Mouse (Mus musculus): ENCODE data around the gene Stt3b. TPM values are rescaled to one million over a fixed set of nuclear protein-coding genes. Genes with fewer than 3 reads are reported as not detected.

The Stt3b gene
- polyA plus RNA-seq, 1 experiment from 2014 or later: 94.4 TPM

DNA sequence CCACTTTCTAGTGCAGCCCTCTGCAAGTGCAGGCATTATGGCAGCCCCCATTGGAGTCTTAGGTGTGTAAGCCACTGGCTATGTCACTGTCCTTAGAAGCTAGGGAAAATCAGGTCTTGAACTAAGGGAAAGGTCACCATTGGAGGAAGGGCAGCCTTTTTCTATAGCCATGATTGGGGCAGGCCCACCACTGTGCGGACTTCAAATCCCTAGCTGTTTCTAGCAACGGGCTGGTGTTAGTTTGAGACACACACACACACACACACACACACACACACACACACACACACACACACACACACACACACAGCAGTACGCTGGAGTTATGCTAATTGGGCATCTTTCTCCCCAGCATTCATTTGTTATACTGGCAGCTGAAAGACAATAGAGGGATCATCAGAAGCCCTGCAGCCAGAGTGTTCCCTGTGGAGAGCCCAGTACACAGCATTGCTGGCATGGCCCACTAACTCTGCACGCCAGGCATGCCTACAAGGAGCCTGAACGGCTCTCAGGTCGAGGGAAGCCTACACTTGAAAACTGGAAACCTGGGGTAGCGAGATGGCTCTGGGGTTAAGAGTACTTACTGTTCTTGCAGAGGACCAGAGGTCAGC lies 85.4 kb downstream of the Stt3b start:
- Histone ChIP-seq H3K4me2 (ENCODE audit: low read length) (no peak overlapping the region), H3K4me3 (ENCODE audit: control insufficient read depth in 1 of 2, insufficient read depth in 1 of 2, low read depth in 1 of 2, low read length in 2 of 2) (no peak overlapping the region), H3K4me1 (ENCODE audit: control insufficient read depth in 2 of 2, insufficient read depth in 2 of 2, low read length in 2 of 2) (no peaks in the 10 kb centered on the region), H3K27me3 (ENCODE audit: control insufficient read depth, insufficient read depth, low read length) (no peaks in the 10 kb centered on the region), H3K9me3 (ENCODE audit: control insufficient read depth, low read length) (no peaks in the 10 kb centered on the region), H3K9ac (ENCODE audit: low read length) (no peak overlapping the region), H3K36me3 (ENCODE audit: control insufficient read depth, insufficient read depth, low read length) (no peaks in the 10 kb centered on the region), H3K27ac (replicated peaks in 1 of 2; ENCODE audit: control insufficient read depth in 1 of 2, insufficient read depth in 1 of 2, low read depth in 2 of 2, low read length in 2 of 2) (no peak overlapping the region)
- ATAC-seq (ENCODE audit: insufficient number of reproducible peaks, insufficient read depth, low FRiP score, low read depth): no peak
- WGBS: 81% methylated on average over 7 of the region's 7 CpGs

DNA sequence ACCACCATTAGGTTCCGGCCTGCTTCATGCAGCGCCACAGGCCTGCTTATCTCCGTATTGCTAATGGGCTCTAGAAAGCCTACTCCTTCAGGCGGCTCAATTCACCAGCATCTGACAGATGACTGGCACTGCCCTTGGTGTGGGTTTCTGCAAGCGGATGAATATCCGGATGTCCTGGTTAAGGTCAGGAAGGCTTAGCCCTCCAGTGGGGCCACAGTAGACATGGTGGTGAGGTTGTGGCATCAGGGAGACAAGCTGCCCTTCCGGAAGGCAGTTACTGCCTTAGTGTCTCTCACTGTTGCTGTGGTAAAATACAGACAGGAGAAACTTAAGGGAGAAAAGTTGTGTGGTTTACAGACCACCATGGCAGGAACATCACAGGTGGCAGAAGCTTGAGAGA lies 89.0 kb downstream of the Stt3b start:
- ATAC-seq (ENCODE audit: insufficient number of reproducible peaks, insufficient read depth, low FRiP score, low read depth): no peak
- H3K9ac ChIP-seq (ENCODE audit: low read length): no peak overlapping the region
- H3K4me1 ChIP-seq (ENCODE audit: control insufficient read depth in 2 of 2, insufficient read depth in 2 of 2, low read length in 2 of 2): no peaks in the 10 kb centered on the region; a peak in 1 of 4 replicates
- no peak overlapping the region for H3K4me3 ChIP-seq (ENCODE audit: control insufficient read depth in 1 of 2, insufficient read depth in 1 of 2, low read depth in 1 of 2, low read length in 2 of 2)
- H3K9me3 ChIP-seq (ENCODE audit: control insufficient read depth, low read length): no peaks in the 10 kb centered on the region
- 75% methylated on average over 7 of the region's 7 CpGs for WGBS
- no peak overlapping the region for H3K27ac ChIP-seq (replicated peaks in 1 of 2; ENCODE audit: control insufficient read depth in 1 of 2, insufficient read depth in 1 of 2, low read depth in 2 of 2, low read length in 2 of 2)
- no peaks in the 10 kb centered on the region for H3K27me3 ChIP-seq (ENCODE audit: control insufficient read depth, insufficient read depth, low read length)
- no peaks in the 10 kb centered on the region for H3K36me3 ChIP-seq (ENCODE audit: control insufficient read depth, insufficient read depth, low read length)
- no peak overlapping the region for H3K4me2 ChIP-seq (ENCODE audit: low read length)

DNA sequence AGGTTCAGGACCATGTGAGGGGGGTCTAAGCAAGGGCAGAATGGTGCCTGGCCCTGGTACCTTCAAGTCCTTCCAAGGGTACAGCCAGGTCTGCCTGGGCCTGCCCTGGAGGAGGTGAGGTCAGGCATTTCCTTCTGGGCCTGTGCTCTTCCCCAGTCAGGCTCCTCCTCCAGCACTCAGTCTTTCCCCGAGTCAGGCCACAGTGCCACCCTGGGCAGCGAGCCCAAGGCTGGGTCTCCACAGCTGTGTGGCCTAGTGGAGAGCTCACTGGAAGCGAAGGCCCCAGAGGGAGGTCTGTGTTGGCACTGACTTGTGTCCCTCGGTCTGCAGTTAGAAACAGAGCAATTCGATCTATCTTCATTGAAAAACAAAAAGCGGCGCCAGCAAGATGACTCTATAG lies 89.8 kb downstream of the Stt3b start:
- ATAC-seq (ENCODE audit: insufficient number of reproducible peaks, insufficient read depth, low FRiP score, low read depth): no peak
- Histone ChIP-seq H3K4me3 (ENCODE audit: control insufficient read depth in 1 of 2, insufficient read depth in 1 of 2, low read depth in 1 of 2, low read length in 2 of 2) (no peak overlapping the region), H3K4me2 (ENCODE audit: low read length) (no peak overlapping the region), H3K27ac (replicated peaks in 1 of 2; ENCODE audit: control insufficient read depth in 1 of 2, insufficient read depth in 1 of 2, low read depth in 2 of 2, low read length in 2 of 2) (no peak overlapping the region), H3K27me3 (ENCODE audit: control insufficient read depth, insufficient read depth, low read length) (no peaks in the 10 kb centered on the region), H3K9me3 (ENCODE audit: control insufficient read depth, low read length) (no peaks in the 10 kb centered on the region), H3K4me1 (ENCODE audit: control insufficient read depth in 2 of 2, insufficient read depth in 2 of 2, low read length in 2 of 2) (peaks cover 4 to 6% of the 10 kb centered on the region in 2 experiments; a peak in 2 of 4 replicates), H3K36me3 (ENCODE audit: control insufficient read depth, insufficient read depth, low read length) (no peaks in the 10 kb centered on the region), H3K9ac (ENCODE audit: low read length) (no peak overlapping the region)
- WGBS: 71% methylated on average over 7 of the region's 7 CpGs

- 37% methylated on average over 9 of the region's 9 CpGs for WGBS
- Histone ChIP-seq H3K27ac (replicated peaks in 1 of 2; ENCODE audit: control insufficient read depth in 1 of 2, insufficient read depth in 1 of 2, low read depth in 2 of 2, low read length in 2 of 2) (no peak overlapping the region), H3K4me2 (ENCODE audit: low read length) (no peak overlapping the region), H3K9ac (ENCODE audit: low read length) (no peak overlapping the region), H3K4me1 (ENCODE audit: control insufficient read depth in 2 of 2, insufficient read depth in 2 of 2, low read length in 2 of 2) (peaks cover 9 to 17% of the 10 kb centered on the region in 2 experiments), H3K9me3 (ENCODE audit: control insufficient read depth, low read length) (no peaks in the 10 kb centered on the region), H3K27me3 (ENCODE audit: control insufficient read depth, insufficient read depth, low read length) (no peaks in the 10 kb centered on the region), H3K36me3 (ENCODE audit: control insufficient read depth, insufficient read depth, low read length) (no peaks in the 10 kb centered on the region), H3K4me3 (ENCODE audit: control insufficient read depth in 1 of 2, insufficient read depth in 1 of 2, low read depth in 1 of 2, low read length in 2 of 2) (no peak overlapping the region)
- no peak for ATAC-seq (ENCODE audit: insufficient number of reproducible peaks, insufficient read depth, low FRiP score, low read depth)
Observed at GRCm38 (mm10) chr9:115217984-115218383, 92.2 kb downstream of the Stt3b start.

DNA sequence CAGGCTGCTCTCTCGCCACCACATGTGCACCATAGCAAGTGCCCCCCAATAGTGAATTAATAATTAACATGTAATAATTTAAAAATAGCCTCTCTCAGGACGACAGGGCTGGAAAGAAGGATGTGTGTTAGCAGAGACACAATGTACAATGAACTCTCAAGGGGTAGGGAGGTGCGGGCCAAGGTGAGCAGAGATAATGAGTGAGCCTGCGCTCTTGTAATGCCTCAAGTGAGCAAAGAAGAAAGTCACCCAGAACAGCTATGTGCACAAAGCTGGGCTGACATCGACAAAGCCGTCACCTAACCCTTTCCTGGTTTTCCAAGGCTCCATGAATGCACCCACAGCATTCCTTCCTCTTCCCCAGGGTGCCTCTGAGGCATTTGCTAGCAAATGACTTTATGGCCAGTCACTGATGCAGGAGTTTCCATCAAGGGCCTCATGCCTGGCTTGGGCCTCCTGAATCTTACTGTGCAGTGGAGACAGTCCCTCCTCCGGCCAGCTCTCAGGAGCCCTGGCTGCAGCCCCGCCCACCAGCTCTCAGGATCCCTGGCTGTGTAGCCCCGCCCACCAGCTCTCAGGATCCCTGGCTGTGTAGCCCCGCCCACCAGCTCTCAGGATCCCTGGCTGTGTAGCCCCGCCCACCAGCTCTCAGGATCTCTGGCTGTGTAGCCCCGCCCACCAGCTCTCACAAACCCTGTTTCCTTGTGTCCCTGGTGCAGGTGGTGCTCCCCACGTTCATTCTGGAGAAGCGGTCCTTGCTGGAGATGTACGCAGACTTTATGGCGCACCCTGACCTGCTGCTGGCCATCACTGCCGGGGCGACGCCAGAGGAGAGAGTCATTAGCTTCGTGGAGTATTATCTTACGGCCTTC lies 94.2 kb downstream of the Stt3b start:
- no peak for ATAC-seq (ENCODE audit: insufficient number of reproducible peaks, insufficient read depth, low FRiP score, low read depth)

GRCm38 (mm10) chr9:115214572-115215571 lies 95.3 kb downstream of the Stt3b start:
- H3K4me2 ChIP-seq (ENCODE audit: low read length): no peak overlapping the region
- H3K36me3 ChIP-seq (ENCODE audit: control insufficient read depth, insufficient read depth, low read length): no peaks in the 10 kb centered on the region
- no peak overlapping the region for H3K4me3 ChIP-seq (ENCODE audit: control insufficient read depth in 1 of 2, insufficient read depth in 1 of 2, low read depth in 1 of 2, low read length in 2 of 2)
- no peaks in the 10 kb centered on the region for H3K27me3 ChIP-seq (ENCODE audit: control insufficient read depth, insufficient read depth, low read length)
- peaks cover 9 to 17% of the 10 kb centered on the region in 2 experiments for H3K4me1 ChIP-seq (ENCODE audit: control insufficient read depth in 2 of 2, insufficient read depth in 2 of 2, low read length in 2 of 2)
- ATAC-seq (ENCODE audit: insufficient number of reproducible peaks, insufficient read depth, low FRiP score, low read depth): no peak
- H3K9ac ChIP-seq (ENCODE audit: low read length): no peak overlapping the region
- H3K9me3 ChIP-seq (ENCODE audit: control insufficient read depth, low read length): no peaks in the 10 kb centered on the region
- H3K27ac ChIP-seq (replicated peaks in 1 of 2; ENCODE audit: control insufficient read depth in 1 of 2, insufficient read depth in 1 of 2, low read depth in 2 of 2, low read length in 2 of 2): 0 out of 4 replicates have a peak overlapping the region, but pooled peaks of 1 of the 2 experiments have one; percentile 33
- 24% methylated on average over 7 of the region's 7 CpGs for WGBS

More for the DNA sequence above, 94.2 kb downstream of the Stt3b start:
- no peak overlapping the region for H3K4me2 ChIP-seq (ENCODE audit: low read length)
- no peak overlapping the region for H3K9ac ChIP-seq (ENCODE audit: low read length)
- H3K27ac ChIP-seq (replicated peaks in 1 of 2; ENCODE audit: control insufficient read depth in 1 of 2, insufficient read depth in 1 of 2, low read depth in 2 of 2, low read length in 2 of 2): no peak overlapping the region
- no peak overlapping the region for H3K4me3 ChIP-seq (ENCODE audit: control insufficient read depth in 1 of 2, insufficient read depth in 1 of 2, low read depth in 1 of 2, low read length in 2 of 2)
- H3K9me3 ChIP-seq (ENCODE audit: control insufficient read depth, low read length): no peaks in the 10 kb centered on the region
- H3K27me3 ChIP-seq (ENCODE audit: control insufficient read depth, insufficient read depth, low read length): no peaks in the 10 kb centered on the region
- H3K36me3 ChIP-seq (ENCODE audit: control insufficient read depth, insufficient read depth, low read length): no peaks in the 10 kb centered on the region
- WGBS: 32% methylated on average over 21 of the region's 21 CpGs
- H3K4me1 ChIP-seq (ENCODE audit: control insufficient read depth in 2 of 2, insufficient read depth in 2 of 2, low read length in 2 of 2): peaks cover 9 to 17% of the 10 kb centered on the region in 2 experiments

DNA sequence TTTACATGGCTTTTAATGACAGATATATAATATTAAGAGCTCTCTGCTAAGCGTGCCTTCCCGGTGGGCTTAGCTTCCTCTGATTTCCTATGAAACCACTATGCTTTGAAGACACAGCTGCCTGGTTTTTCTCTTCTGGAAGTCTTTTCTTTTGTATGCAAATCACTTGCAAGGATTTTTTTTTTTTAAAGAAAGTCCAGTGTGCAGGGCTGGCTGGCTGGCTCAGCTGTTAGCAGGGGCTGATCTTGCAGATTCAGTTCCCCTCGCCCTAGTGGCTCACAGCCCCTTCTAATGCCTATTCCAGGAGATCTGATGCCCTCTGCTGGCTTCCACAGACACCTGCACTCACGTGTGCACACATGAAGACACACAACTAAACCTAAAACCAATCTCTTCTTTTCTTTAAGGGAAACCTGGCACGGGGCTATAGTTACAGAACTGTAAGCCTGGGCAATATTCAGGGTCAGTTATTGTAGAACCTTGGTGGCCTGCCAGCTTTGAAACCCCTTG lies 96.4 kb downstream of the Stt3b start:
- Histone ChIP-seq H3K27me3 (ENCODE audit: control insufficient read depth, insufficient read depth, low read length) (no peaks in the 10 kb centered on the region), H3K4me1 (ENCODE audit: control insufficient read depth in 2 of 2, insufficient read depth in 2 of 2, low read length in 2 of 2) (peaks cover 9 to 17% of the 10 kb centered on the region in 2 experiments), H3K4me3 (ENCODE audit: control insufficient read depth in 1 of 2, insufficient read depth in 1 of 2, low read depth in 1 of 2, low read length in 2 of 2) (no peak overlapping the region), H3K36me3 (ENCODE audit: control insufficient read depth, insufficient read depth, low read length) (no peaks in the 10 kb centered on the region), H3K9me3 (ENCODE audit: control insufficient read depth, low read length) (no peaks in the 10 kb centered on the region), H3K9ac (ENCODE audit: low read length) (no peak overlapping the region), H3K4me2 (ENCODE audit: low read length) (no peak overlapping the region), H3K27ac (replicated peaks in 1 of 2; ENCODE audit: control insufficient read depth in 1 of 2, insufficient read depth in 1 of 2, low read depth in 2 of 2, low read length in 2 of 2) (no peak overlapping the region)
- WGBS: 90% methylated on average over 5 of the region's 5 CpGs
- no peak for ATAC-seq (ENCODE audit: insufficient number of reproducible peaks, insufficient read depth, low FRiP score, low read depth)
